Mouse (Mus musculus): Measurements from ENCODE around the gene Lrfn2. TPM values are rescaled to one million over a fixed set of nuclear protein-coding genes. Genes with fewer than 3 reads are reported as not detected.

Lrfn2 gene
- polyA plus RNA-seq, 1 experiment from 2014 or later, result 8.2 TPM

DNA sequence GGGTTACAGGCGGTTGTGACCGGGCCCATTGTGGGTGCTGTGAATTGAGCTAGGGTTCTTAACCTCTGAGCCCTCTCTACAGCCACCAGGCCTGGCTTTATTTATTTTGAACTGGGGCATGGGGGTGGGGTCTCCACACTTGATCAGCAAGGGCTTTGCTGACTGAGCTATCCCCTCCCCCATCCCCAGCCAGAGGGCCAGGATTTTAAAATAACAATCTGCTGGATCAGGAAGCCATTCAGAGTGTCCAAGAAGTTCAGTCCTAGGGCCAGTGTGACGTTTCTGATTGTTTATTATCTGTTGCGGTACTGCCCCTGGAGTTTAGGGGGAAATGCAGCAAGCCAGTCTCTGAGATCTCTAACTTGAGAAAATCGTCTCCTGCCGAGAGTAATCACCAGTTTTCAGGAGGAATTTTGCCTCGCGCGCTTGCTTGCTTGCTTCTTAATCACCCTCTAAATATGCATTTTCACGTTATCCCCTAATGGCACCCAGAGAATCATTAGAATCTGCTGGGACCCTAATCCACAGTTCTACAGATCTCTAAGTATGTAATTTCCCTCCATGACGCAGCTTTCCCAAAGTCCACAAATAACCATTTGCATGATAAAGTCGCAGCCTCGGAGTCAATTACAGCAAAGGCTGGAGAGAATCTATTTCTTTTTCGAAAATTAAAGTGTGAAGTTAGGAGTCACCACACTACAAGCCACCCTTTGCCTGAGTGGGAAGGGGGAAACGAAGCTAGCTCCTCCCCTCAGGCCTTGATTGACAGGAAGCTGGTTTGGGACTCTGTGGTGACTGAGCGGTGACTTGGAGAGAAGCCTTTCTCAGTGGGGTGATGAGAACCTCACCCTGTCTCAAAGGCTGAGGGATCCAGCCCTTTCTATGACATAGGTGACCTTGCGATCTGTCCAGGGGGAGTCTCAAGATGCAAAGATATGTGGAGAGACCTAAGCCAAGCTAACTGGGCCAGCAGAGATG is 85.5 kb downstream of the Lrfn2 start:
- Histone ChIP-seq H3K27ac (replicated peaks) (no peak overlapping the region), H3K4me1 (replicated peaks) (peaks cover 16% of the 10 kb centered on the region), H3K9me3 (no peaks in the 10 kb centered on the region), H3K9ac (no peak overlapping the region), H3K4me2 (no peak overlapping the region), H3K36me3 (no peaks in the 10 kb centered on the region), H3K4me3 (no peak overlapping the region), H3K27me3 (no peaks in the 10 kb centered on the region)
- ATAC-seq (ENCODE audit: low read depth), result peak; percentile 36; the same call in 1 of the 2 replicates
- 38% methylated on average over 17 of the region's 17 CpGs for WGBS

DNA sequence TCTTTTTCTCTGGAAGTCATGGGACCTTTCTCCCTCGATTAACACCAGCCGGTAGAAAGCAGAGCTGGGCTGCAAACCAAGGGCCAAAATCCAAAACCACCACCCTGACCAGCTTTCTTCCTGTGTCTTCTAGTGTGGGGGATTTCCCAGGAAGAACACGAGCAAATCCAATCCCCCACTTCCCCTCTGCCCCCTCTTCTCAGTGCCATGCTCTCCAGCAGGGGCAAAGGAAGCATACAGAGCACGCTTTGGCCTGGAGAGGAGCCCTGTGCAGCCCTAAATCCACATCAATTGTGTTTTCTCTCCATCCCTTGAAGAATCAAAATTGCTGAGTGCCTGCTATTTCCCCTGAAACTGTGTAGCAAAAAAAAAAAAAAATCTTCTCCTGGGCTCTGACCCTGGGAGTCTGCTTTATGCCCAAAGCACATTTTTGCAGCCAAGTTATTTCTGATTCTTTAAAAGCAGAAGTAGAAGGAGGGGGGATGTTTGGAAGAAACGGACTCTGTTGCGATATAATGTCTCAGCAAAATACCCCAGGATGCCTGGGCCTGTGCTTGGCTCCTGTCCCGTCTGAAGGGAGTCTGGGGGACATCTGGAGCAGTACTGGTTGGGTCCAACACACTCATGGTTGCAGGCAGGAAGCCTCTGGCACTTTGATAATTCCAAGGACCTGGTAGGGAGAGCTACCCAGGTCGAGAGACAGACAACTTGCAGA is 86.8 kb downstream of the Lrfn2 start:
- Histone ChIP-seq H3K36me3 (no peaks in the 10 kb centered on the region), H3K4me3 (no peak overlapping the region), H3K27ac (replicated peaks) (no peak overlapping the region), H3K4me1 (replicated peaks) (peaks cover 16% of the 10 kb centered on the region), H3K4me2 (no peak overlapping the region), H3K27me3 (no peaks in the 10 kb centered on the region), H3K9ac (no peak overlapping the region), H3K9me3 (no peaks in the 10 kb centered on the region)
- ATAC-seq (ENCODE audit: low read depth), result no peak
- WGBS, result 82% methylated on average over 8 of the region's 8 CpGs

DNA sequence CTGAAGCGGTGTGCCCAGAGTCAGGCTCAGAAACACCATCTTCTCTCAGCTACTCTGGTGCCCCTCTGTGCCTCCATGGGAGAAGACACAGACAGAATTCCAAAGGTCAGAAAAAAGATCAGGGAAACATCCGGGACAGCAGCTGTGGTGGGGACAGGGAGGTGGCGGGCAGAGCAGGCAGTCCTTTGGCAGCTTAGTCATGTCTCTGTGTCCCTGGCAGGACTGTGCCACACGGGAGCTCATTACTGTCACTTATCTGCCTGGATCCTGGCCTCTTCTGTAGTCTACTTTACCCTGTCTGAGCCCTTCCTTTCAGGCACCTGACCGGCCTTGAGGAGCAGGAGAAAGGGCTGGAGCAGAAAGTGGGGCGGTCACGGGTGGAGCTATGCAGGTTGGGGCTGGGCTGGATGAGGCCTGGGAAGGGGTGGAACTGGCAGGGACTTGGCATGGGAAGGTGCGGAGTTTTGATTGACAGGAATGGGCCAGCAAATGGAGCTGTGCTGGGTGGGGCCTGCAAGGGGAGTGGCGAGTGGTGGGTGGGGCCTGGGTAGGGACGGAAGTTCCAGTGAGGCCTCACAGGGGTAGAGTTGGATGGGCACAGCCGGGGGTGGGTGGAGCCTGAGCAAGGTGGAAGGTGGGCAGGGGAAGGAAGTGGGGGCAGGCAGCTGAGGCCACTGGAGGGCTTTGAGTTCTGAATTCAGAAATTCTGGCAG is 97.5 kb downstream of the Lrfn2 start:
- no peaks in the 10 kb centered on the region for H3K36me3 ChIP-seq
- H3K27ac ChIP-seq (replicated peaks), result no peak overlapping the region
- peaks cover 28% of the 10 kb centered on the region for H3K4me1 ChIP-seq (replicated peaks)
- H3K27me3 ChIP-seq, result no peaks in the 10 kb centered on the region
- no peak overlapping the region for H3K9ac ChIP-seq
- WGBS, result 39% methylated on average over 11 of the region's 11 CpGs
- no peaks in the 10 kb centered on the region for H3K9me3 ChIP-seq
- no peak overlapping the region for H3K4me2 ChIP-seq
- ATAC-seq (ENCODE audit: low read depth), result no peak
- H3K4me3 ChIP-seq, result no peak overlapping the region

DNA sequence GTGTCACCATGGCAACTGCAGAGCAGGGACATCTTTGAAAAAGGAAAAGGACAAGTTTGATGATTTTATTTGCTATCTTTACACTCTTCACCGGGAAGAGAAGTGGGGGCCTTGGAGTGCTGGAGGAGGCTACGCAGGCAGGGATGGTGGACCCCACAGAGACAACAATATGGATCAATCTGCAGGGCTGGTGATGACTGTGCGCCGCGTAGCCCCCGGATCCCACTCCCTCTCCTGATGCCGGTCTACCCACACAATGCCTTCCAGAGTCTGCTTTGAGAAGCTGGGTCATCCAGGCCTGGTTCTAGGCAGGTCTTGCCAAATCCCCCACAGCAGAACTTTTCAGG is 98.1 kb downstream of the Lrfn2 start:
- H3K4me3 ChIP-seq, result no peak overlapping the region
- 88% methylated on average over 7 of the region's 7 CpGs for WGBS
- no peaks in the 10 kb centered on the region; the same call in 1 of the 2 replicates for H3K27me3 ChIP-seq
- no peaks in the 10 kb centered on the region for H3K9me3 ChIP-seq
- peaks cover 28% of the 10 kb centered on the region for H3K4me1 ChIP-seq (replicated peaks)
- H3K36me3 ChIP-seq, result no peaks in the 10 kb centered on the region
- H3K4me2 ChIP-seq, result no peak overlapping the region
- no peak overlapping the region for H3K27ac ChIP-seq (replicated peaks)
- ATAC-seq (ENCODE audit: low read depth), result no peak
- no peak overlapping the region for H3K9ac ChIP-seq

DNA sequence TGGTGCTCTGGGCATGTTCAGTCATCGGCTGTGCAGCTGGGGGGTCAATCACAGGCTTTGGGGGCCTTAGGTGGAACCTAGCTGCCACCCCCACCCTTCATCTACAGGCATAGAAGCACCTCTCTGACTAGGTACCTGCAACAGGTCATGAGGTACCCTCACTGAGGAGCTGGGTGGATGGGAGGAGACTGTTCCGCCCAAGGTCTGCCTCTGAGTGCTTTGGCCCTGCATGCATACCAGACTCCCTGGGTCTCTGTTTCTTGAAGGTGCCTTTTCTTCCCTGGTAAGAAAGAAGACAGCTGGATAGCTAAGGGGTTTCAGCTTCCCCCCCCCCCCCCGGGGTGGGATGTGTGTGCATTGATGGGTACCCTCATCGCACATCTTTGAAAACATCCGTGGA is 98.7 kb downstream of the Lrfn2 start:
- H3K27me3 ChIP-seq, result peaks cover under 1% of the 10 kb centered on the region; the same call in 1 of the 2 replicates
- no peak for ATAC-seq (ENCODE audit: low read depth)
- no peak overlapping the region for H3K27ac ChIP-seq (replicated peaks)
- H3K9me3 ChIP-seq, result no peaks in the 10 kb centered on the region
- H3K9ac ChIP-seq, result no peak overlapping the region
- H3K36me3 ChIP-seq, result no peaks in the 10 kb centered on the region
- no peak overlapping the region for H3K4me2 ChIP-seq
- peaks cover 28% of the 10 kb centered on the region for H3K4me1 ChIP-seq (replicated peaks)
- no peak overlapping the region for H3K4me3 ChIP-seq
- WGBS, result 90% methylated on average over 5 of the region's 5 CpGs

DNA sequence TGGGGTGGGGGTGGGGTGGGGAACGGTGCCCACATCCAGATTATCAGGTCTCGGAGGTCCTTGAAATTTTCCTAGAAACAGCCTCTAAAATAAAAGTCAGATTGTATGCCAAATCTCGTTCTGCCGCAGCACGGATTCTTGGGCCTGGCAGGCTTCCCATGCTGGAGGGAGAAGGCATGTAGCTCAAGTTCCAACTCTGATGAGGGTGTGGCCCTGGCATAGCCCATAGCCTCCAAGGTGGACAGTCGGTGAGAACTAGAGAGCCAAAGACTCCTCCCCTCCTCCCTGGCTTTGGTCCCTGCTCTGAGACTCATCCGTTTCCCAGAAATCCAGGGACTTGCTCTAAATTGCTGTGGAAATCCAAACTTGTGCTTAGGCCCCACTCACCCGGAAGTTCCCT is 99.6 kb downstream of the Lrfn2 start:
- no peak overlapping the region for H3K4me3 ChIP-seq
- 81% methylated on average over 8 of the region's 8 CpGs for WGBS
- peaks cover 5% of the 10 kb centered on the region; the same call in 1 of the 2 replicates for H3K27me3 ChIP-seq
- no peak for ATAC-seq (ENCODE audit: low read depth)
- no peaks in the 10 kb centered on the region for H3K36me3 ChIP-seq
- H3K4me1 ChIP-seq (replicated peaks), result peaks cover 26% of the 10 kb centered on the region
- no peak overlapping the region for H3K27ac ChIP-seq (replicated peaks)
- H3K9me3 ChIP-seq, result no peaks in the 10 kb centered on the region
- H3K4me2 ChIP-seq, result no peak overlapping the region
- H3K9ac ChIP-seq, result no peak overlapping the region

DNA sequence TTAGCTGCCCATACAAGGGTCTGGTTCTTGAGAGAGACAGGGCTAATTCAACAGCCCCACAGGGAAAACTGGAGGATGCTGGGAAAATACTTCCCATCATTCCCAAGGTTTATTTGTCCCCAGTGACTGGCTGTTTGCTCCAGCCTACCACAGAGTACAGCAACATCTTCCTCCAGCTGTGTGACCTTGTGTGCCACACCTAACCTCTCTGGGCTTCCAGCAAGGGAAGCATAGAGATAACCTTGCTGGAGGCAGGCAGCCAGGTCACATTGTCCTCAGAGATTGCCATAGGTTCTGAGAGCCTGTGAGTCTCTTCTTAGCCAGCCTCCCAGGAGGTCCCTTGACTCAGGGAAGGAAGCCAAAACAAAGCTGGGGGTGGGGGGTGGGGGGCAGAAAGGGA is 101.1 kb downstream of the Lrfn2 start:
- H3K9ac ChIP-seq, result no peak overlapping the region
- peaks cover 22% of the 10 kb centered on the region for H3K4me1 ChIP-seq (replicated peaks)
- peaks cover 5% of the 10 kb centered on the region; the same call in 1 of the 2 replicates for H3K27me3 ChIP-seq
- 0 out of 2 replicates have a peak, but pooled peaks have one; percentile 19 for ATAC-seq (ENCODE audit: low read depth)
- no peaks in the 10 kb centered on the region for H3K36me3 ChIP-seq
- H3K4me2 ChIP-seq, result no peak overlapping the region
- no peaks in the 10 kb centered on the region for H3K9me3 ChIP-seq
- no peak overlapping the region for H3K4me3 ChIP-seq
- H3K27ac ChIP-seq (replicated peaks), result peak overlapping the region; percentile 69

DNA sequence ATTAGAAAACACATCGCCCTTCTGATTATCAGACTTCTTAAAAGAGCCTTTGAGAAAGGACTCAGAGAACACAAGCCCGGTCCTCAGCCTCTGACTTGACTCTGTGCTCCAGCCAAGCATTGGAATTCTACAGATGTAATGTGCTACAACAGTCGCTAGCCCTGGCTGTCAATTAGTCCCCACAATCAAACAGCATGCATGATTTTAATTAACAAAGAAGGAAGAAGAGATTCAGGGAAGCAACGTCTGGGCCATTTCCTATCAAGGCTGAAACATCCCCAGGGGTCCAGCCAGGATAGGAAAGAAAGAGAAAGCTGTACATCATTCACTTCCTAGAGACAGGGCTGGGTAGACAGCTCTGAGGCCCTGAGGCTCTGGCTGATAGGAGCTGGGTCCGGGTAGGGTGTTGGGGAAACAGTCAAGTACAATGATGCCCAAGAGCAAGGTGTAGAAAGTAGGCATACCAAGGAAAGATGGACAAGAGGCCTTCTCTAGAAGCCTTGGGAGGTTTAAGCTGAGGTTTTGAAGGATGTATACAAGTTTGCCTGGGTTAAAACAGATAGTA is 101.6 kb downstream of the Lrfn2 start:
- WGBS, result 18% methylated on average over 5 of the region's 5 CpGs
- Histone ChIP-seq H3K36me3 (no peaks in the 10 kb centered on the region), H3K27me3 (peaks cover 5% of the 10 kb centered on the region; the same call in 1 of the 2 replicates), H3K9me3 (no peaks in the 10 kb centered on the region), H3K4me2 (no peak overlapping the region), H3K4me3 (no peak overlapping the region), H3K27ac (replicated peaks) (peak overlapping the region; percentile 69), H3K4me1 (replicated peaks) (peaks cover 22% of the 10 kb centered on the region), H3K9ac (no peak overlapping the region)
- no peak for ATAC-seq (ENCODE audit: low read depth)

DNA sequence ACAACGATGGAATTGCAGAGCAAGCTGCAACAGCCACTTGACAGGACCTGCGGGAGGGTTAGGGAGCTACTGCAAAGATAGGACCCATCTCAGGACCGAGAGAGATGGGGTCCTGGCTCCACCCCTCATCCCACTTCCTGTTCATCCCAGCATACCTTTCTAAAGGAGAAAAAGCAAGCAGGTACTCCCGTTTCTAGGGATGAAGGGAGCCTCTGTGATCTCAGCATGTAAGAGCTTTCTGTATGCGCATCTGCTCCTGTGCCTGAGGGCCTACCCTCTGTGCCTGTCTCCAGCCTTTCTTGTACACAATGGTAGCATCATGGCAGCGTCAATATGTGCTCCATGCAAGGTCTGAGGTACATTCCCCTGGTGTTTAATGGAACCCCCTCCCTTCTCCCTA is 102.9 kb downstream of the Lrfn2 start:
- 26% methylated on average over 6 of the region's 6 CpGs for WGBS
- Histone ChIP-seq H3K27me3 (peaks cover 15% of the 10 kb centered on the region), H3K27ac (replicated peaks) (peak overlapping the region; percentile 33; the same call in 1 of the 2 replicates), H3K4me1 (replicated peaks) (peaks cover 16% of the 10 kb centered on the region), H3K9ac (no peak overlapping the region), H3K36me3 (no peaks in the 10 kb centered on the region), H3K4me2 (no peak overlapping the region), H3K9me3 (no peaks in the 10 kb centered on the region), H3K4me3 (no peak overlapping the region)
- ATAC-seq (ENCODE audit: low read depth), result no peak

DNA sequence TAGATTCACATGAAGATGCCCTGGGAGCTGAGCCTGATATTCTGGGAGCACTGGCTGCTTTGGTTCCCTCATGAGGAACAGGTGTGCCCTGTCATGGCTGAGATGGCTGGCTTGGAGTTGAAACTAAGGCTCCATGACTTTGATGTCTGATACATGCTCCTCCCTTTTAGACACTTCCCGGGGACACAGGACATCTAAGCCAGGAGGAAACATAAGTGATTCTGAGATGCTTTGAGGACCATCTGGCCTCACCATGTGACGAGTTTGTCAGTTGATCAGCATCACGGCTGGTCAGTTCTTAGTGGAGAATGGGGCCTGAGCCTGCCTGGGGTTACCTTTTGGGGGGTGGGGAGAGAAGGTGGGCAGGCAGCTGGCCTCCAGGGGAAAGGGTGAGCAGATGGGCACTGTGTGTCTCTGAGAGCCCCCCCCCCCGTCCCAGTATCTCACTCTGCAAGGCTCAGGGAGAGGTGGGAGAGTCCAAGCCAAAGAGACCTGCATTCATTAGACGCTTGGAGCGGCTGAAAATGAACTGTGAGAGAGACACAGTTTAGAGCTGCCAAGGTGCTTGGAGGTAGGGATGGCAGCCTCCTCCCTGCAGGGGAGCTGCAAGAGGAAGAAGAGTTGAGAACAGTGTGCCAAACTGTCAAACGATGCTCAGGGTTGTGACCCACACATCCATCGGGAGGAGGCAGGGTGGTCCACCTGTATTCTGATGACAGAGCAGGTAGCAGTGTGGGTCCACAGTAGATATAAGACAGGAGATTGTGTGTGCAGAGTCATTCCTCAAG is 105.2 kb downstream of the Lrfn2 start:
- WGBS, result 84% methylated on average over 8 of the region's 8 CpGs

More for the DNA sequence above, 105.2 kb downstream of the Lrfn2 start:
- Histone ChIP-seq H3K9ac (no peak overlapping the region), H3K27me3 (peaks cover 16% of the 10 kb centered on the region), H3K4me1 (replicated peaks) (peaks cover 14% of the 10 kb centered on the region), H3K9me3 (no peaks in the 10 kb centered on the region), H3K36me3 (no peaks in the 10 kb centered on the region), H3K4me2 (no peak overlapping the region), H3K4me3 (no peak overlapping the region), H3K27ac (replicated peaks) (no peak overlapping the region)
- ATAC-seq (ENCODE audit: low read depth), result no peak

Measured in neural tube, embryonic 13.5 days (tissue).